Mouse (Mus musculus) forebrain, embryonic 10.5 days (tissue): ENCODE measurements around the gene Cpeb1. TPM values are rescaled to one million over a fixed set of nuclear protein-coding genes. Genes with fewer than 3 reads are reported as not detected.

Source experiments
- DNase-seq: peaks from one replicate; pipeline ENCODE4 v3.0.0-alpha.2; 2017; ENCODE audit warnings: low spot score; ENCODE audit errors: extremely low spot score
- H3K27ac ChIP-seq: fragments of 300-500 bp; sonication (generic); 2 replicates; pipeline ENCODE4 v1.5.1; 2016; ENCODE audit warnings: mild to moderate bottlenecking
- H3K27me3 ChIP-seq: fragments of 300-500 bp; sonication (generic); 2 replicates; pipeline ENCODE4 v1.6.1; 2016; ENCODE audit warnings: mild to moderate bottlenecking; ENCODE audit not compliant: poor library complexity, severe bottlenecking
- H3K36me3 ChIP-seq: fragments of 300-500 bp; sonication (generic); replicated peaks from 2 replicates; pipeline ENCODE4 v1.6.1; 2016; ENCODE audit warnings: mild to moderate bottlenecking, moderate library complexity
- H3K4me1 ChIP-seq: fragments of 300-500 bp; sonication (generic); 2 replicates; pipeline ENCODE4 v1.6.1; 2016
- H3K4me3 ChIP-seq: fragments of 300-500 bp; sonication (generic); 2 replicates; pipeline ENCODE4 v1.5.1; 2016; ENCODE audit warnings: mild to moderate bottlenecking, moderate library complexity
- H3K9me3 ChIP-seq: fragments of 300-500 bp; sonication (generic); 2 replicates; pipeline ENCODE4 v1.6.1; 2016; ENCODE audit warnings: mild to moderate bottlenecking, moderate library complexity
- WGBS: fragments of 180-500 bp; shearing (Covaris S2); methylation state at CpG from one replicate; pipeline ENCODE4 v1.1.7; 2016; 5-methylcytosine and 5-hydroxymethylcytosine counted together
- polyA plus RNA-seq: library from polyadenylated mRNA; unstranded; fragments of >200 nt; fragmentation: Nextera tagmentation; extraction: Ambion mirVana; gene quantifications from 2 replicates; pipeline ENCODE4 v1.2.1, GENCODE M21; 2016

Cpeb1 gene
- polyA plus RNA-seq, 1 experiment from 2014 or later = 0.86 TPM

DNA sequence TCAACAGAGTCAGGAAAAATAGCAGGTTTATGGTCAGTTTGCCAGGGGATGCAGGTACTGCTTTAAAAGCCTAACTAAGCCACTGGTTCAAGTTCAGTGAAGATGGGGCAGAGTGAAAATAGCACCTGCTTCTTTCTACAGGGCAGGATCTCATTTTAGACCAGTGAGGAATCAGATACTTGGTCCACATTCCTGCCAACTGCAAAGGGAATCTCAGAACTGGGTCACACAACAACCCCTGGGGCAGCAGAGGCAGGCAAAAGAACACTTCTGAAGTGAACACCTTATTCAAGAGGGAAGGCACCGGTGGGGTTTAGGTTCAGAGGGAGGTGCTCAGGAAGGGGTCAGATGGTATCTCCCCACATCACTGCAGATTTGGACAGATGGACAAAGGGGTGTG is 98.9 kb downstream of the Cpeb1 start:
- 92% methylated on average over 1 of the region's 1 CpGs for WGBS
- Histone ChIP-seq H3K36me3 (no peaks in the 10 kb centered on the region), H3K4me3 (no peak overlapping the region), H3K9me3 (no peaks in the 10 kb centered on the region), H3K4me1 (peaks cover 15% of the 10 kb centered on the region), H3K27ac (no peak overlapping the region), H3K27me3 (no peaks in the 10 kb centered on the region)
- DNase-seq = no peak

DNA sequence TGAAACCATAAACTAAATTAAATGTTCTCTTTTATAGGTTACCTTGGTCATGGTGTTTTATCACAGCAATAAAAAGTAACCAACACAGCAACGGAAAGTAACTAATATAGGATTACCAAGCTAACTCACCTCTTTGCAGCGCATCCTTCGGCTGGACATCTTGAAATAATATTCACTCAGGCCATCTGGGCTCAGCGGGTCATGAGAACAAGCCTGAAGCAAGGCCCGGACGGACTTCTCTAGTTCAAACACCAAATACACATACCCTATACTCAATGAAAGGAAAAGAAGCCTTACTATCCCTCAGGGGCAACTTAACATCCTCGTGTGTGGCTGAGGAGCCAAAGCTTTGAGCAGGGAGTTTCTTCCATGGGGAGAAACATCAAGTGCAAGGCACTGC is 99.5 kb downstream of the Cpeb1 start:
- Histone ChIP-seq H3K27ac (no peak overlapping the region), H3K4me1 (peaks cover 15% of the 10 kb centered on the region), H3K4me3 (no peak overlapping the region), H3K9me3 (no peaks in the 10 kb centered on the region), H3K36me3 (no peaks in the 10 kb centered on the region), H3K27me3 (no peaks in the 10 kb centered on the region)
- whole genome bisulfite sequencing = 75% methylated on average over 7 of the region's 7 CpGs
- no peak for DNase-seq

DNA sequence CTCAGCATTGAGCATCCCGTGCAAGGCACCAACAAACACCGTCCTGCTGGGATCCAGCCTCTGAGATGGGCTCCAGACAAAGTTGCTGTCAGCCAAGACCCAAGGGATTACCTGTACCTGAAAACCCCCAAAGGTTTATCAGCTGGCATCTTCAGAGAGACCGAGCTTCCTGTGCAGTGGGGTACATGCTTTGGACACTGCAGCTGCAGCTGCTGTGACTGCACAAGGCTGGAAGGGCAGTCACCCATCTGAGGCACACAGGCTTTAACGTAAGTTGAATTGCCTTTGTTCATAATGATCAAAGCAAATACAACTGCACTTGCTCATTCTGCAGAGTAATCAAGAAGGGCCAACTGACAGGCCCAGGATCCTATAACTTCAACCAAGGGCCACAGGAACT is 103.4 kb downstream of the Cpeb1 start:
- H3K4me3 ChIP-seq = no peak overlapping the region
- WGBS = 87% methylated on average over 4 of the region's 4 CpGs
- no peak for DNase-seq
- peaks cover 22% of the 10 kb centered on the region for H3K4me1 ChIP-seq
- H3K27me3 ChIP-seq = no peaks in the 10 kb centered on the region
- no peak overlapping the region for H3K27ac ChIP-seq
- H3K9me3 ChIP-seq = no peaks in the 10 kb centered on the region
- no peaks in the 10 kb centered on the region for H3K36me3 ChIP-seq

DNA sequence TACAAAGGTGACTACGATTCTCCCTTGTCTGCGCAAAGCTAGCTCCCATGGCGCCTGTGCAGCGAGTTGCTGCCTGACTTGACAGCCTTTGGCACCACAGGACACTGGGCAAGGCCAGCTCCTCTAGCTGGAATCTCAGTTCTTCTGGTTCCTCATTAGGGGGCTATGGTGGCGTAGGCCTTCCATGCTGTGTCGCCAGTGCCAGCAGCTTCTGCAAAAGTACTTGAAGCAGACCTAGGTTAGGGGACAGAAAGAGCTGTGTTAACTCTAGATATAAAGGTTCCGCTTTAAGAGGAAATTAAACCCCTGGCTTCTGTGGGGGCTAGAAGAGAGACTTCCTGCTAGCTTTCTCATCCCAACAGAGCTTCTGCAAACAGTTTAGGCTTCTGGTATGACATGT is 107.1 kb downstream of the Cpeb1 start:
- 63% methylated on average over 7 of the region's 7 CpGs for WGBS
- H3K27ac ChIP-seq = no peak overlapping the region
- no peak overlapping the region for H3K4me3 ChIP-seq
- H3K4me1 ChIP-seq = peaks cover 24% of the 10 kb centered on the region
- H3K27me3 ChIP-seq = no peaks in the 10 kb centered on the region
- H3K36me3 ChIP-seq = peaks cover 13% of the 10 kb centered on the region
- H3K9me3 ChIP-seq = no peaks in the 10 kb centered on the region
- no peak for DNase-seq

DNA sequence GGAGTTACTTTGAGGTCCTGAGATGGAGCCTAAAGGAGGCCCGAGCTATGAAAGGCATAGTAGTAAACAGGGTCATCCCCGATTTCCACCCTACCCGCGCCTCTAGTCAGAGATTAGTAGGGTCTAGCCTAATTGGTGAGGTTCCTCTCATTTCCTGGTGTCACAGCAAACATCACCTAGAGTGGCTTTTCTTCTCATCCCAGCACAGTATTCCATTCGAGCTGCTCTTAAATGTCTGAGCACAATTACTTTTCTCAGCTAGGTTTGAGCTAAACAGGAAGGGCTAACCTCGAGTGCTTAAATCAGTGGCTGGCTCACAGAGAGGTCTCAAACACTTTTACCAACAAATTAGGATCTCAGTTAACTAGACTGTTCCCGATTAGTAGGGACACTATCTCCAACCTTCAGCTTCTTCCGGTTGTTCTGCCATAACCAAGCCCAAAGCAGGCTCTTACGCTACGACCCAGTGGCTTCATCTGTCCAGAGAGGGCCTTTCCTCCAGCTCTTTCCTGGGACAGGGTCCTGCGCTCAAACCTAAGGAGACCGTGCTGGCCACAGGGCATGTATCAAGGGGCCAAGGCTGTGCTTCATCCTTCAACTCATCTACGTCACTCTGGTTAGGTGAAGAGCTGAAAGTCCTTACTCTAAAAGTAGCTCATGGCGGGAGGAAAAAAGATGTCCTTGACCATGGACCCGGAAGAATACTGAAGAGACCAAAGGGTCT is 109.7 kb downstream of the Cpeb1 start:
- H3K4me3 ChIP-seq = peak overlapping the region; percentile 98
- DNase-seq = no peak
- H3K9me3 ChIP-seq = no peaks in the 10 kb centered on the region
- 62% methylated on average over 15 of the region's 15 CpGs for WGBS
- peaks cover 36% of the 10 kb centered on the region for H3K4me1 ChIP-seq
- H3K27me3 ChIP-seq = no peaks in the 10 kb centered on the region
- H3K27ac ChIP-seq = peak overlapping the region; percentile 97
- peaks cover 39% of the 10 kb centered on the region for H3K36me3 ChIP-seq

DNA sequence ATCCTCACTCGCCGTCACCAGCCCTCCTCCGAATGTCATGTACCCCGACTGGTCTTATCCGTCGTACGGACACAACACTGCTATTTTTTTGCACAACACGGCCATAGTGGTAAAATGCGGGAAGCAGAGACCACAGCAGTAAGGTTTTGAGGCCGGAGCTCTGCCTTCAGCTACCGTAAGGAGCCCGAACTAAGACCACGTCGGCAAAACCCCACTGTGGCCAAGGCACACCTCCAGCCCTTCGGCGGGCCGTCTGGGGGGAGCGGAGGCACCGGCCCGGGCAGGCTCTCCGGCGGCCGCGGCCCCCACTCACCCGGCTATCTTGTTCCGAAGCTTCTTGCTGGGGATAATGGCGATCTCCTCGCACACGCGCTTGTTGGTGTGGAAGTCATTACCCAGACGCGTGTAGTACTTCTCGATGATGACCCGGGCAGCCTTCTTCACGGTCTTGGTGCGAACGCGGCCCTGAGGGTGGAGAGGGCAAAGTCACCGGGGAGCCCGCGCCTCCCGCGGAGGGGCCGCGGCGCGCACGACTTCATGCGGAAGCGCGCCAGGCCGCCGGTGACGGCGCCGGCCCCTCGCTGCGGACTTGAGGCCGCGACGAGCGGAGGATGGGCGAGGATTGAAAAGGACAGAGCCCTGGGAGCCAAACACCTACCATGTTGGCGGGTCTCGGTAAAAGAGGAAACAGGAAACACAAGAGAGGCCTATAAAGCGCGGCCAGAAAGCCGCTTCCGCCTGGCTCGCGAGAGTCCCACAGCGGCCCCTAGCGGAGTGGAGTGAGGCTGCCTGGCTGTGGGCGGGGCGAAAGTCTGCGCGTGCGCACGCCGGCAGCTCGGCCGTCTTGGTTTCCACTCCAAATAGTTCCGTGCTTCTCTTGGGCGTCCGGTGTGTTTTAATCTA is 110.5 kb downstream of the Cpeb1 start, which contains the start of gene Rps17:
Gene Rps17 (minus strand): TSS at position 711 of the 903 bp plus-strand sequence.
- under 1% methylated on average over 85 of the region's 85 CpGs for WGBS
- H3K4me1 ChIP-seq = peaks cover 36% of the 10 kb centered on the region
- H3K4me3 ChIP-seq = peak within 1 kb of the TSS; percentile 98
- H3K27ac ChIP-seq = peak within 1 kb of the TSS; percentile 97
- H3K27me3 ChIP-seq = no peaks in the 10 kb centered on the region
- H3K9me3 ChIP-seq = no peaks in the 10 kb centered on the region
- DNase-seq = peak; percentile 97
- peaks cover 47% of the 10 kb centered on the region for H3K36me3 ChIP-seq

DNA sequence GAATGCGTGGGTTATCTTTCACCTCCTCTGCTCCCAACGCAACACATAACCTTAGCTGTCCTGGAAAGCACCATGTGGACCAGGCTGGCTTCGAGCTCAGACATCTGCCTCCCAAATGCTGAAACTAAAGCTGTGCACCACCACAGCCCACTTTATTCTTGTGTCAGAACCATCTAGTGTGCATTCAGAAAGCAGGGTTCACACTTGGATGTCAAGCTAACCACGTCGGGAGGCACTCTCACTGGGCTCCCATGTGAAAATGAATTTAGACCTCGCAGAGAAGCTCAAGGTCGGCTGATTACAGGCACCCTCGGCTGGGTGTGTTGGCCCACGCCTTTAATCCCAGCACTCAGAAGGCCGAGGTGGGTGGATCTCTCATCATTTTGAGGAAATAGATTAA is 111.4 kb downstream of the Cpeb1 start:
- Histone ChIP-seq H3K36me3 (peaks cover 56% of the 10 kb centered on the region), H3K9me3 (no peaks in the 10 kb centered on the region), H3K4me1 (peaks cover 36% of the 10 kb centered on the region), H3K4me3 (peak overlapping the region; percentile 98), H3K27ac (peak overlapping the region; percentile 97), H3K27me3 (no peaks in the 10 kb centered on the region)
- DNase-seq = no peak
- 22% methylated on average over 10 of the region's 10 CpGs for WGBS

DNA sequence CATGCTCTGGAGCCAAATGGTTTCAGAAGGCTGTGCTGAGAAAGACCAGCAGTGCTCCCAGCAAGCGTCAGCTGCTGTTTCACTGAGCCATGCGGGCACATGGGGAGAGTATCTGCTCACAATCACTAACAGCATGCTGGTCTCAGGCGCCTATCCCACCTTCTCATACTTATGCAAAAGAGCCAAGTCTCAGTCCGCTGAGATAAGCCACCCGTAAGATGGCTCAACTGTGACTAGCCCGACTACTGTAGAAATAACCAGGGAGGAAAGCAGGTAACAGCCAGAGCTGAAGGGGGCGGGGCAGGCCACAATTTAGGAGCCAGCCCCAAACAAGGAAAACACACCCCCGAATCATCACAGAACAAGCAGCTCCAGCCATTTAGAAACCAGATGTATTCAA is 111.9 kb downstream of the Cpeb1 start:
- DNase-seq = no peak
- Histone ChIP-seq H3K27ac (peak overlapping the region; percentile 97; the same call in 1 of the 2 replicates), H3K9me3 (no peaks in the 10 kb centered on the region), H3K27me3 (no peaks in the 10 kb centered on the region), H3K4me1 (peaks cover 36% of the 10 kb centered on the region), H3K4me3 (peak overlapping the region; percentile 98), H3K36me3 (peaks cover 62% of the 10 kb centered on the region)
- 54% methylated on average over 8 of the region's 8 CpGs for WGBS

DNA sequence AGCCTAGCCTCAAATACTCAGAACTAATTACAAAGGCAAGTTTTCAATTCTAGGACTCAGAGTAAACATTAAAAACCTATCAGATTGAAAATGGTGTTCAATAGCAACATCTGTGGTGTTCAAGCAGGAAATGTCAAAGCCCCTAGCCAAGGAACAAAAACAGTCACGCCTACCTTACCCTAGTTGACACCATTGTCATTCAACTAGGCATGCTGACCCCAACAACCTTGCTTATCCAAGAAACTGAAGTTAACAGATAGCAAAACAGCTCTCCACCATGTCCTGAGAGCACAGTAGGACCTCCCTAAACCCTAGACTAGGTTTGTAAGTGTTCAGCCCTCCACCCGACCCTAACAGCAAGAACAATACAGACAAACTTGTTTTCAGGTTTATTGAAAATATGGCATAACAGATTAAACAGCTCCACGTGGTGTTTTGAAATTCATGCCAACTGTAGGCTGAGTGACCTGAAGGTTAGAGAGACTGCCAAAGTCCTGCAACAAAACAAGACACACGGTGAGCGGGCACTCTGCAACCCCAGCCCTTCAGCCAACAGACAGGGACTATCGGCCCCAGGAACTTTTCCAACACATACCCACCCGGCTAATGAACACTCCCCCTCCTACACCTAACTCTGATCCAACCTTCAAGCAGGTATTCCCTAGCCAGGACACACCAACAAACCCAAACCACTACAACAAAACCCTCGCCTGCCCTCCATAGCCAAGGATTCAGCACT is 112.7 kb downstream of the Cpeb1 start:
- H3K4me3 ChIP-seq = peak overlapping the region; percentile 98
- DNase-seq = no peak
- no peaks in the 10 kb centered on the region for H3K9me3 ChIP-seq
- peaks cover 32% of the 10 kb centered on the region for H3K4me1 ChIP-seq
- no peak overlapping the region for H3K27ac ChIP-seq
- WGBS = 76% methylated on average over 8 of the region's 8 CpGs
- no peaks in the 10 kb centered on the region for H3K27me3 ChIP-seq
- H3K36me3 ChIP-seq = peaks cover 70% of the 10 kb centered on the region

DNA sequence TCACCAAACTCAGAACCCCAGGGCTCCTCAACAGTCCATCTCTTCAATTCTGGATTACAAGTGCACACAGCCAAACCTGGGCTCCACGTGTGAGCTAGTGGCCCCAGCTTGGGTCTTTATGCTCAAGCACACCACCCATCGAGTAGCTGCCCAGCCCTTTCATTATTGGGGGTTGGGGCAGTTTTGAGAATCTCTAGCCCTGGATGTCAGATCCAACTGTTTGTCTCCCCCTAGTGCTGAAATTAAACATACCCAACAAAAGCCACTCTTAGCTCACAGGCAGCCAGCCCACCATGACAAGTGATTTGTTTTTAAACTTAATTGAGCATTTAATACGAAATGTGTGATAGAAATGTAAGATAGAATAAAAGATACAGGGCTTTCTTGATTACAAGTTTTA is 113.7 kb downstream of the Cpeb1 start:
- DNase-seq = no peak
- Histone ChIP-seq H3K27me3 (no peaks in the 10 kb centered on the region), H3K4me1 (peaks cover 27% of the 10 kb centered on the region), H3K36me3 (peaks cover 78% of the 10 kb centered on the region), H3K4me3 (no peak overlapping the region), H3K9me3 (no peaks in the 10 kb centered on the region), H3K27ac (no peak overlapping the region)
- WGBS = 57% methylated on average over 3 of the region's 3 CpGs

DNA sequence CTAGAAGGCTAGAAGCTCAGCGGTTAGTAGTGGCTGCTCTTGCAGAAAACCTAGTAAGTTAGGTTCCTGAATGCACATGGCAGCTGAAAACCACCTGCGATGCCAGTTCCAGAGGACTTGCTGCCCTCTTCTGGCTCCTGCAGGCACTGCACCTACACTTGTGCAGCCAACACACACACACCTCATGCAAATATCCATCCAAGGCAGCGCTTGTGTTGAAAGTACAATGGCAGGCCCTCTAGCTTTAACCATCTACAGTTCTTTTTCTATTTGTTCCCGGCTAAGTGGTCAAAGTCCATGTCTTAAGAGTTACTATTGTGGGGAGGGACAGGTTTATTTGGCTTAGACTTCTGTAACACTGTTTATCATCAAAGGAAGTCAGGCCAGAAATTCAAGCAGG is 115.5 kb downstream of the Cpeb1 start:
- peaks cover 43% of the 10 kb centered on the region for H3K4me1 ChIP-seq
- H3K36me3 ChIP-seq = peaks cover 93% of the 10 kb centered on the region
- peak; percentile 75 for DNase-seq
- no peak overlapping the region for H3K4me3 ChIP-seq
- 88% methylated on average over 4 of the region's 4 CpGs for WGBS
- H3K27ac ChIP-seq = no peak overlapping the region
- no peaks in the 10 kb centered on the region for H3K9me3 ChIP-seq
- no peaks in the 10 kb centered on the region for H3K27me3 ChIP-seq

DNA sequence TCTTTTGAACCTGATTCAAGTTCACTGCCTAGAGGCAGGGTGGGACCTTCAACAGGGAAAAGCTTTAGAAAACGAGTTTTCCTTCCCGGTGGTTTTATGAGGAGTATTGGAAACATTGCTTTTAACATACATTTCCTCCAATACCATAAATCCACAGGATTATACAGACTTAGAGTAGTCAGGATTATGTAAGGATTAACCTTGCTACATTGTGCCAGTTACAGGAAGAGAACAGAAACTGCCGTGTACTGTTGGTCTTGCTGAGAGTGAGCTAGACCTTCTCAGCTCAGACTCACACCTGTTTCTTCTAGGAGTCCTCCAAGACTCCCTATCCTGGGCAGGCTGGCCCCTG is 116.8 kb downstream of the Cpeb1 start:
- no peak overlapping the region for H3K4me3 ChIP-seq
- peaks cover 86% of the 10 kb centered on the region for H3K36me3 ChIP-seq
- no peaks in the 10 kb centered on the region for H3K27me3 ChIP-seq
- peaks cover 37% of the 10 kb centered on the region for H3K4me1 ChIP-seq
- WGBS = 88% methylated on average over 3 of the region's 3 CpGs
- H3K9me3 ChIP-seq = no peaks in the 10 kb centered on the region
- no peak overlapping the region for H3K27ac ChIP-seq
- no peak for DNase-seq
